Mouse (Mus musculus) heart, embryonic 12.5 days (tissue): Measurements from ENCODE around the gene Abi3. TPM values are rescaled to one million over a fixed set of nuclear protein-coding genes. Genes with fewer than 3 reads are reported as not detected.

Experiments used
- ATAC-seq: fragments of 200-750 bp; cut with Nextera tagmentation; 2 replicates; pipeline ENCODE4 v1.8.0; 2017; ENCODE audit warnings: moderate TSS enrichment, moderate library complexity; ENCODE audit not compliant: insufficient number of reproducible peaks, low FRiP score
- H3K27ac ChIP-seq: fragments of 300-500 bp; sonication (generic); 2 replicates; pipeline ENCODE4 v1.5.1; 2016; ENCODE audit warnings: mild to moderate bottlenecking, moderate library complexity; ENCODE audit not compliant: poor library complexity, severe bottlenecking
- H3K27me3 ChIP-seq: fragments of 300-500 bp; sonication (generic); replicated peaks from 2 replicates; pipeline ENCODE4 v1.6.1; 2016; ENCODE audit warnings: mild to moderate bottlenecking, moderate library complexity
- H3K36me3 ChIP-seq: fragments of 300-500 bp; sonication (generic); 2 replicates; pipeline ENCODE4 v1.6.1; 2016; ENCODE audit warnings: mild to moderate bottlenecking, moderate library complexity
- H3K4me1 ChIP-seq: fragments of 300-500 bp; sonication (generic); replicated peaks from 2 replicates; pipeline ENCODE4 v1.6.1; 2016; ENCODE audit warnings: mild to moderate bottlenecking
- H3K4me2 ChIP-seq: fragments of 300-500 bp; sonication (generic); 2 replicates; pipeline ENCODE4 v1.6.1; 2016; ENCODE audit warnings: mild to moderate bottlenecking, moderate library complexity
- H3K4me3 ChIP-seq: fragments of 300-500 bp; sonication (generic); 2 replicates; pipeline ENCODE4 v1.5.1; 2016; ENCODE audit warnings: mild to moderate bottlenecking
- H3K9ac ChIP-seq: fragments of 300-500 bp; sonication (generic); 2 replicates; pipeline ENCODE4 v1.6.1; 2016; ENCODE audit warnings: mild to moderate bottlenecking, moderate library complexity
- H3K9me3 ChIP-seq: fragments of 300-500 bp; sonication (generic); replicated peaks from 2 replicates; pipeline ENCODE4 v1.6.1; 2016; ENCODE audit warnings: mild to moderate bottlenecking, moderate library complexity
- WGBS: fragments of 180-500 bp; shearing (Covaris S2); methylation state at CpG from one replicate; pipeline ENCODE4 v1.1.7; 2016; 5-methylcytosine and 5-hydroxymethylcytosine counted together
- polyA plus RNA-seq: library from polyadenylated mRNA; unstranded; fragments of >200 nt; fragmentation: Nextera tagmentation; extraction: Ambion mirVana; gene quantifications from 2 replicates; pipeline ENCODE4 v1.2.1, GENCODE M21; 2016

Gene Abi3
- polyA plus RNA-seq, 1 experiment from 2014 or later: 22.3 TPM

DNA sequence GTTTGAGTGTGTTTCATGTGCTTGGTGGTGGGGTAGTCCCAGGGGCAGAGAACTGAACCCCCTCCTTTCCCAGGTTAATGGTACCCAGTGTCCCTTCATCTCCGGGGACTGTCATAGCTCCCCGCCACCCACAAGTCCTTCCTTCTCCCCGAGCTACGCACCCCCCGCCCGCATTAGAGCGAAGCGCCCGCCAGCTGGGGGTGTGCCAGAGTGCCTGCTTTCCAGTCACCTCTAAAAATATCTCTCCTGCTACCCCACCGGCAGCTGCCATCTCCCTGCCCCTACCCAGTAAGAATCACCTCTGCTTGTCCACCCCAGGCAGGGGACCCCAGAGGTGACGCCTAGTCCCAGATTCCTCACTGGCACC, 17.4 kb downstream of the Abi3 start:
- H3K4me1 ChIP-seq: peaks cover 19% of the 10 kb centered on the region; the same call in 1 of the 2 replicates
- H3K4me3 ChIP-seq: peak overlapping the region; percentile 70
- ATAC-seq: peak; percentile 16
- peak overlapping the region; percentile 95 for H3K4me2 ChIP-seq
- H3K27ac ChIP-seq: no peak overlapping the region
- no peaks in the 10 kb centered on the region for H3K36me3 ChIP-seq
- H3K9ac ChIP-seq: peak overlapping the region; percentile 76
- H3K27me3 ChIP-seq: peaks cover 32% of the 10 kb centered on the region
- no peaks in the 10 kb centered on the region for H3K9me3 ChIP-seq
- 0% methylated on average over 11 of the region's 11 CpGs for WGBS

DNA sequence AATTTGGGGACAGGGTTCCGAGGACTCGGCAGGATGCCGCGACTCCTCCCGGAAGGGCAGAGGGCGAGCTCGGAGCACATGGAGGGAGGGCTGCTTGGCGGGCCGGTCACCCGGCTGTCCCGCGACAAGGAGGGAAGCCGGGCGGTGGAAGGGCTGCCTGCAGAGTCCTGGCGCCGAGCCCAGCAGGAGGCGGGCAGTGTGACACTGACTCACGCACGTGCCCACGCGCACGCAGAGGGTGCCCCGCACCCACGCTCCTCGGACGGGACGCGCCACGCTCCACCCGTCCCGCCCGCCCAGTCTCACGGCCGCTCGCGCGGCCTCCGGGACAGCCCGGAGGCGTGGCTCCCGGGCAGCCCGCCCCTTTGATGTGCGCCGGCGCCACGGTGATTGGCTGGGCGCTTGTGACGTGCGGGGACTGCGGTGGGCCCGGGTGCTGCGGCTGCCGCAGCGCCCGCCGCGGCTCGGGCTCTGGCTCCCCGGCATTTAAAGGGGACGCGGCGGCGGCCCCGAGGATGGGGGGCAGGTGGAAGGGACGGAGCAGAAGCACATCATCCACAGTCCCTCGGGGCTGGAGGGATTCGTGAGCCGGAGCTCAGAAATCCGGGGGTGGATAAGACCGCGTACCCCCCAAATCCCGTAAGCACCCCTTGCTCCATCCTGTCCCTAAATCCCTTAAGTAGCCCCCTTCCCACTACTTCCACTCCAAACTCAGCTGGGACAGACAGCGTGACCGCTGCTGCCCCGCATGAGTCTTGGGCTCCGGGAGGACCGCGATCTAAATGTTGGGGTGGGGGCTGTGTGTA, 18.0 kb downstream of the Abi3 start, which contains the start of gene Phospho1:
Gene Phospho1 (plus strand): TSS at position 429 of the 806 bp plus-strand sequence.
- H3K9ac ChIP-seq: peak within 1 kb of the TSS; percentile 81
- H3K4me3 ChIP-seq: peak within 1 kb of the TSS; percentile 70
- H3K27ac ChIP-seq: no peak within 1 kb of the TSS
- peaks cover 26% of the 10 kb centered on the region for H3K27me3 ChIP-seq
- no peaks in the 10 kb centered on the region for H3K9me3 ChIP-seq
- peaks cover 14% of the 10 kb centered on the region; the same call in 1 of the 2 replicates for H3K4me1 ChIP-seq
- peak; percentile 97 for ATAC-seq
- peak within 1 kb of the TSS; percentile 95 for H3K4me2 ChIP-seq
- no peaks in the 10 kb centered on the region for H3K36me3 ChIP-seq
- WGBS: under 1% methylated on average over 77 of the region's 78 CpGs

- H3K4me2 ChIP-seq: no peak overlapping the region
- ATAC-seq: no peak
- H3K27me3 ChIP-seq: peaks cover 14% of the 10 kb centered on the region
- H3K4me1 ChIP-seq: peaks cover 14% of the 10 kb centered on the region; the same call in 1 of the 2 replicates
- 89% methylated on average over 4 of the region's 4 CpGs for WGBS
- H3K9ac ChIP-seq: no peak overlapping the region
- H3K36me3 ChIP-seq: no peaks in the 10 kb centered on the region
- H3K9me3 ChIP-seq: no peaks in the 10 kb centered on the region
- H3K27ac ChIP-seq: no peak overlapping the region
- H3K4me3 ChIP-seq: no peak overlapping the region
Observed at GRCm38 (mm10) chr11:95822437-95822836, 19.8 kb downstream of the Abi3 start.

DNA sequence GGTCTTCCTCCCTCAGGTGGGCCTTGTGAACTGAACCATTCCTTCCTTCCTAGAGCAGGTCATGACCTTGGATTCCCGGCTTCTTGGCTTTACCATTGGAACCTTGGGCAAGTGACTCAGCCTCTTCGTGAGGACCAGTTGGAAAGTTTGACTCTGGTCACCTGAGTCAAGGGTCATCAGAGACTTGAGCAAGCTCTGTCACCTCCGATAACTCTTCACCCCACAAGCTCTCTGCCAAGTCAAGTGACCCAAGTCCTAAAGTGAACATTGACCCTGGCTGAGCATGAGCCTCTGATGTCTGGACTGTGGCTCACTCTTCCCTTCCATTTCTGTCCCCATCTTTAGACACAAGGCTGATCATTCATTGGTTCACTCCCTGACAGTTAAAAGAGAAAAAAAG, 20.8 kb downstream of the Abi3 start:
- Histone ChIP-seq H3K4me1 (peaks cover 14% of the 10 kb centered on the region; the same call in 1 of the 2 replicates), H3K4me2 (no peak overlapping the region), H3K4me3 (no peak overlapping the region), H3K9ac (no peak overlapping the region), H3K27ac (no peak overlapping the region), H3K27me3 (peaks cover 11% of the 10 kb centered on the region), H3K36me3 (no peaks in the 10 kb centered on the region), H3K9me3 (no peaks in the 10 kb centered on the region)
- WGBS: 88% methylated on average over 3 of the region's 3 CpGs
- no peak for ATAC-seq

DNA sequence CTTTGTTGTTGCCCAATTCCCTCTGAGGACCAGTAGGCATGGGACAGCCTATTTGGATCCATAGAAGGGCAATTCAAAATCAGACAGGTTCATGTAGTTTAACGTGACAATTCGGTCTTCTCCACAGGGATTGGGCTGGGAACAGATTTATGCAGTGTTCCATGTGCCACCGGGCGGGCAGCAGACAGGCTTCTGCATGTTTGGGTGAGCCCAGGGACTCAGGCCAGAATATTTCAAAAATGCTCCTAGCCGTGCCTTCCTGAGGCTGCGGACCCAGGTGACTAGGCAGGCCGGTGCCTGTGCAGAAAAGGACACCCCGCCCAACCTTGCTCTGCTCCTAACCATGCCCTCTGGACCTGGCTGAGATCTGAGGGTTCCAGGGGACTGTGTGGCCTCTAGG, 23.1 kb downstream of the Abi3 start:
- no peak overlapping the region for H3K9ac ChIP-seq
- H3K4me3 ChIP-seq: no peak overlapping the region
- H3K27ac ChIP-seq: no peak overlapping the region
- H3K9me3 ChIP-seq: no peaks in the 10 kb centered on the region
- no peak overlapping the region for H3K4me2 ChIP-seq
- no peaks in the 10 kb centered on the region for H3K36me3 ChIP-seq
- H3K4me1 ChIP-seq: peaks cover 7% of the 10 kb centered on the region; the same call in 1 of the 2 replicates
- H3K27me3 ChIP-seq: peaks cover 9% of the 10 kb centered on the region
- whole genome bisulfite sequencing: 85% methylated on average over 8 of the region's 8 CpGs
- no peak for ATAC-seq

DNA sequence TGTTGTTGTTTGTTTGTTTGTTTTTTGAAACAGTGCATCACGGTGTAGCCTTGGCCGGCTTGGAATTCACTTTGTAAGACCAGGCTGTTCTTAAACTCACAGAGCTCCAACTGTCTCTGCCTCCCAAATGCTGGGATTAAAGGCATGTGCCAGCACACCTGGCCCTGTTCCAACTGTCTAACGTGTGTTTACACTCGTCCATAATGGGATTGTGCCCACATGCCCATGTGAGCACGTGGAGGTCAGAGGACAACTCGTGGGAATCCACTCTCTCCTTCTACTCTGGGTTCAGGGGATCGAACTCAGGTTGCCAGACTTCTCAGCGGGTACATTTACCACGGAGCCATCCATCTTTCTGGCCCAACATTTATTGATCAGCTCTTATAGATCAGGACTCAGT, 26.9 kb downstream of the Abi3 start:
- 76% methylated on average over 9 of the region's 9 CpGs for WGBS
- no peak overlapping the region for H3K4me3 ChIP-seq
- H3K27ac ChIP-seq: no peak overlapping the region
- no peaks in the 10 kb centered on the region for H3K27me3 ChIP-seq
- no peaks in the 10 kb centered on the region for H3K4me1 ChIP-seq
- no peak overlapping the region for H3K4me2 ChIP-seq
- no peak overlapping the region for H3K9ac ChIP-seq
- no peak for ATAC-seq
- H3K36me3 ChIP-seq: no peaks in the 10 kb centered on the region
- H3K9me3 ChIP-seq: no peaks in the 10 kb centered on the region

DNA sequence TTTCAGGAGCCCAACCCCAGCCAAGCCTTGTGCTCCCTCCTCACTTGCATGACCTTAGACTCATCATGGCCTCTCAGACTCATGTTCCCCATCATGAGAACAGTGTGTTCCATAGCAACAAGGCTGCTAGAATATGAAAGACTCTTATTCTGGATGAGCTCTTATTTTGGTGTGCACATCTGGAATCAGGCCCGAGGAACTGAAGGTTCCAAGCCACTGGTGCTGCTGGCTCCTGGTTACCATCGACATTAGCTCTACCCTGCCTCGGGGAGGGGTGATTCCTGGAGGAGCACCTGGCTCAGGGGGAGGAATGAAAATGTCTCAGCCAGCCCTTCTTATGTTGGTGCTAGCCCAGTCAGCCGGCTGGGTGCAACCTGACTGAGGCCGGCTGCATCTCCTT, 27.4 kb downstream of the Abi3 start:
- Histone ChIP-seq H3K4me2 (no peak overlapping the region), H3K27me3 (no peaks in the 10 kb centered on the region), H3K4me3 (no peak overlapping the region), H3K36me3 (no peaks in the 10 kb centered on the region), H3K4me1 (no peaks in the 10 kb centered on the region), H3K9ac (no peak overlapping the region), H3K27ac (no peak overlapping the region), H3K9me3 (no peaks in the 10 kb centered on the region)
- 65% methylated on average over 5 of the region's 5 CpGs for WGBS
- no peak for ATAC-seq

DNA sequence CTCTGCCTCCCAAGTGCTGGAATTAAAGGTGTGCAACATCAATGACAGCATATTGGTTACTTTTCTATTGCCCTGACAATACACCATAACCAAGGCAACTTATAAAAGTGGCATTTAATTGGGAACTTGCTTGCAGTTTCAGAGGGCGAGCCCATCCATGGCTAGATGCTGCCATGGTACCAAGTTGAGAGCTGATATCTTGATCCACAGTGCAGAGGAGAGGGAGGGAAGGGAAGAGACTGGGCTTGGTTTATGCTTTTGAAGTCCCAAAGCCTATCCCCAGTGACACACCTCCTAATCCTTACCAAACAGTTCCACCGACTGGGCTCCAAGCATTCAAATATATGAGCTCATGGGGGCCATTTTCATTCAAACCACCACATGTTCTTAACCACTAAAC, 28.2 kb downstream of the Abi3 start:
- no peaks in the 10 kb centered on the region for H3K4me1 ChIP-seq
- H3K27ac ChIP-seq: no peak overlapping the region
- no peak for ATAC-seq
- no peak overlapping the region for H3K4me2 ChIP-seq
- no peak overlapping the region for H3K9ac ChIP-seq
- no peaks in the 10 kb centered on the region for H3K27me3 ChIP-seq
- 80% methylated on average over 2 of the region's 2 CpGs for WGBS
- no peaks in the 10 kb centered on the region for H3K36me3 ChIP-seq
- no peaks in the 10 kb centered on the region for H3K9me3 ChIP-seq
- no peak overlapping the region for H3K4me3 ChIP-seq

DNA sequence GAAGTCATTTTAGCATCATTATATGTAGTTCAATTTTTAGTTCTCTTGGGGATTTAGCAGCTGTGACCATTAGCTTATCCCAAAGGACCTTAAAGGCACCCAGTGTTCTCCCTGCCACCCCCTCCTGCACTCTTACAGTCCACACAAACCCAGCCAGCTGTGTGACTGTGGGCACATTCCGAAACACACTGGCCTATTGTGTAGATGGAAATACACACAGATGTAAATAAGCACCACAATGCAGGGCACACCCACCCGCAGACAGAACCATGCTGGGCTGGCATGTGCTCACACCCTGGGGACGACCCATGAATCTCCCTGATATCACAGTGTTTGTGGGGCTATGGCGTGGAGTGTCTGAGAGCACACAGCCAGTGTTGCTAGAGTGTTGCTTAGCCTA, 30.1 kb downstream of the Abi3 start:
- no peak for ATAC-seq
- peaks cover 6% of the 10 kb centered on the region for H3K9me3 ChIP-seq
- 74% methylated on average over 4 of the region's 4 CpGs for WGBS
- H3K27ac ChIP-seq: no peak overlapping the region
- H3K4me3 ChIP-seq: no peak overlapping the region
- H3K4me2 ChIP-seq: no peak overlapping the region
- H3K36me3 ChIP-seq: no peaks in the 10 kb centered on the region
- no peaks in the 10 kb centered on the region for H3K4me1 ChIP-seq
- H3K27me3 ChIP-seq: no peaks in the 10 kb centered on the region
- H3K9ac ChIP-seq: no peak overlapping the region

GRCm38 (mm10) chr11:95811741-95812140, 30.5 kb downstream of the Abi3 start:
- H3K9ac ChIP-seq: no peak overlapping the region
- no peak overlapping the region for H3K4me2 ChIP-seq
- no peak for ATAC-seq
- no peaks in the 10 kb centered on the region for H3K27me3 ChIP-seq
- no peak overlapping the region for H3K27ac ChIP-seq
- WGBS: 79% methylated on average over 6 of the region's 6 CpGs
- no peaks in the 10 kb centered on the region for H3K36me3 ChIP-seq
- H3K9me3 ChIP-seq: peaks cover 6% of the 10 kb centered on the region
- no peaks in the 10 kb centered on the region for H3K4me1 ChIP-seq
- no peak overlapping the region for H3K4me3 ChIP-seq

- no peak overlapping the region for H3K4me3 ChIP-seq
- ATAC-seq: no peak
- whole genome bisulfite sequencing: 58% methylated on average over 7 of the region's 7 CpGs
Observed at GRCm38 (mm10) chr11:95810828-95811227, 31.4 kb downstream of the Abi3 start.

DNA sequence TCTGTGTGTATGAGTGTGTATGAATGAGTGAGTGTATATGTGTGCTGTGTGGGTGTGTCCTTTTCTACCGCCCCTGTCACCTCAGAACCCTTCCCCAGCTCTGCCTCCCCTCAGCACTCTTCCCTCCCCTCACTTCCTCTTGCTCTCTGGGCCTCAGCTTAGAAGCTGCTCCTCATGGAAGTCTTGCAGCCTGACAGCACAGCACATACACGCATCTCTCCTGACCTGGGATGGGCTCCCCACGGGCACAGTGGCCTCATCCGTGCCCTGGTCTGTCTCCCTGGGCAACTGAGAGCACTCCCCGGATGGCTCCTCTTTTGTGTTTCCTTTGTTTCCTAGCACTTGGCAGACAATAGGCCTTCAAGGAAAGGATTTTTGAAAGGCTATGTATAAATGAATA, 32.7 kb downstream of the Abi3 start:
- Histone ChIP-seq H3K36me3 (no peaks in the 10 kb centered on the region), H3K4me2 (no peak overlapping the region), H3K4me3 (no peak overlapping the region), H3K27me3 (no peaks in the 10 kb centered on the region), H3K9ac (no peak overlapping the region), H3K4me1 (peaks cover 7% of the 10 kb centered on the region), H3K27ac (no peak overlapping the region), H3K9me3 (peaks cover 10% of the 10 kb centered on the region)
- ATAC-seq: no peak
- WGBS: 54% methylated on average over 5 of the region's 5 CpGs

More at GRCm38 (mm10) chr11:95810828-95811227, 31.4 kb downstream of the Abi3 start:
- no peak overlapping the region for H3K9ac ChIP-seq
- peaks cover 10% of the 10 kb centered on the region for H3K9me3 ChIP-seq
- H3K4me1 ChIP-seq: peaks cover 1% of the 10 kb centered on the region
- no peaks in the 10 kb centered on the region for H3K36me3 ChIP-seq
- H3K27me3 ChIP-seq: no peaks in the 10 kb centered on the region
- H3K4me2 ChIP-seq: no peak overlapping the region
- H3K27ac ChIP-seq: no peak overlapping the region
